Mouse (Mus musculus) ES-Bruce4 (cell line): Measurements from ENCODE around the gene Notch1.

Source experiments
- CTCF ChIP-seq: IDR thresholded peaks from one replicate; pipeline ENCODE4 v1.8.1; 2011; ENCODE audit warnings: low read depth, low read length
- EP300 ChIP-seq: IDR thresholded peaks from 2 replicates; pipeline ENCODE4 v1.6.1; 2011; ENCODE audit warnings: low read depth, low read length; ENCODE audit not compliant: insufficient read depth
- POLR2A ChIP-seq: IDR thresholded peaks from one replicate; pipeline ENCODE4 v1.8.1; 2011; ENCODE audit warnings: low read length; ENCODE audit not compliant: insufficient read depth

GRCm38 (mm10) chr2:26410931-26411411 lies 105.5 kb downstream of the Notch1 start:
- no peak for TF ChIP-seq POLR2A
- TF ChIP-seq EP300, result no peak
- no peak for TF ChIP-seq CTCF
